Mouse (Mus musculus) embryonic facial prominence, embryonic 15.5 days (tissue): Measurements from ENCODE around the gene Ypel5. TPM values are rescaled to one million over a fixed set of nuclear protein-coding genes. Genes with fewer than 3 reads are reported as not detected.

Source experiments
- ATAC-seq: fragments of 200-750 bp; cut with Nextera tagmentation; 2 replicates; pipeline ENCODE4 v1.8.0; 2017; ENCODE audit warnings: low read depth, moderate TSS enrichment; ENCODE audit not compliant: insufficient number of reproducible peaks, low FRiP score, low TSS enrichment
- H3K27ac ChIP-seq: fragments of 300-500 bp; sonication (generic); replicated peaks from 2 replicates; pipeline ENCODE4 v1.5.1; 2015; ENCODE audit warnings: mild to moderate bottlenecking, inconsistent platforms
- H3K27me3 ChIP-seq: fragments of 300-500 bp; sonication (generic); 2 replicates; pipeline ENCODE4 v1.6.1; 2015; ENCODE audit warnings: inconsistent platforms
- H3K36me3 ChIP-seq: fragments of 300-500 bp; sonication (generic); 2 replicates; pipeline ENCODE4 v1.6.1; 2015; ENCODE audit warnings: mild to moderate bottlenecking, inconsistent platforms
- H3K4me1 ChIP-seq: fragments of 300-500 bp; sonication (generic); 2 replicates; pipeline ENCODE4 v1.6.1; 2015; ENCODE audit warnings: inconsistent platforms
- H3K4me2 ChIP-seq: fragments of 300-500 bp; sonication (generic); replicated peaks from 2 replicates; pipeline ENCODE4 v1.6.1; 2015; ENCODE audit warnings: mild to moderate bottlenecking, inconsistent platforms
- H3K4me3 ChIP-seq: fragments of 300-500 bp; sonication (generic); replicated peaks from 2 replicates; pipeline ENCODE4 v1.5.1; 2015; ENCODE audit warnings: mild to moderate bottlenecking, inconsistent platforms
- H3K9ac ChIP-seq: fragments of 300-500 bp; sonication (generic); 2 replicates; pipeline ENCODE4 v1.6.1; 2015; ENCODE audit warnings: inconsistent platforms
- H3K9me3 ChIP-seq: fragments of 300-500 bp; sonication (generic); replicated peaks from 2 replicates; pipeline ENCODE4 v1.6.1; 2016; ENCODE audit warnings: inconsistent platforms
- WGBS: fragments of 180-500 bp; shearing (Covaris S2); methylation state at CpG from one replicate; pipeline ENCODE4 v1.1.7; 2015; 5-methylcytosine and 5-hydroxymethylcytosine counted together
- polyA plus RNA-seq: library from polyadenylated mRNA; unstranded; fragments of >200 nt; fragmentation: Nextera tagmentation; extraction: Ambion mirVana; gene quantifications from 2 replicates; pipeline ENCODE4 v1.2.1, GENCODE M21; 2015

The Ypel5 gene
- polyA plus RNA-seq, 1 experiment from 2014 or later: 54.2 TPM

- Histone ChIP-seq H3K4me1 (no peaks in the 10 kb centered on the region), H3K36me3 (no peaks in the 10 kb centered on the region), H3K9me3 (no peaks in the 10 kb centered on the region), H3K4me2 (no peak overlapping the region), H3K27ac (no peak overlapping the region; the same call in 1 of the 2 replicates), H3K9ac (no peak overlapping the region), H3K4me3 (no peak overlapping the region), H3K27me3 (no peaks in the 10 kb centered on the region)
- ATAC-seq: no peak
- 37% methylated on average over 2 of the region's 2 CpGs for WGBS
Observed at GRCm38 (mm10) chr17:72819714-72820113, 16.5 kb upstream of the Ypel5 start.

- Histone ChIP-seq H3K27ac (no peak overlapping the region), H3K9ac (no peak overlapping the region), H3K27me3 (no peaks in the 10 kb centered on the region), H3K4me1 (no peaks in the 10 kb centered on the region), H3K4me3 (no peak overlapping the region), H3K36me3 (no peaks in the 10 kb centered on the region), H3K9me3 (no peaks in the 10 kb centered on the region), H3K4me2 (no peak overlapping the region)
- ATAC-seq: no peak
- WGBS: 54% methylated on average over 4 of the region's 4 CpGs
Observed at GRCm38 (mm10) chr17:72820425-72820824, 15.8 kb upstream of the Ypel5 start.

GRCm38 (mm10) chr17:72821923-72822322 is 14.3 kb upstream of the Ypel5 start:
- Histone ChIP-seq H3K36me3 (no peaks in the 10 kb centered on the region), H3K27me3 (no peaks in the 10 kb centered on the region), H3K4me1 (no peaks in the 10 kb centered on the region), H3K9ac (no peak overlapping the region), H3K9me3 (no peaks in the 10 kb centered on the region), H3K27ac (no peak overlapping the region), H3K4me3 (no peak overlapping the region), H3K4me2 (no peak overlapping the region)
- no peak for ATAC-seq
- 14% methylated on average over 1 of the region's 1 CpGs for WGBS

- Histone ChIP-seq H3K36me3 (no peaks in the 10 kb centered on the region), H3K4me3 (no peak overlapping the region), H3K27ac (no peak overlapping the region), H3K27me3 (no peaks in the 10 kb centered on the region), H3K9me3 (no peaks in the 10 kb centered on the region), H3K9ac (no peak overlapping the region), H3K4me1 (no peaks in the 10 kb centered on the region), H3K4me2 (no peak overlapping the region)
- ATAC-seq: no peak
- 74% methylated on average over 3 of the region's 3 CpGs for WGBS
Observed at GRCm38 (mm10) chr17:72826916-72827534, 9.2 kb upstream of the Ypel5 start.

GRCm38 (mm10) chr17:72828027-72828678 is 8.1 kb upstream of the Ypel5 start:
- Histone ChIP-seq H3K36me3 (no peaks in the 10 kb centered on the region), H3K27ac (no peak overlapping the region), H3K4me1 (no peaks in the 10 kb centered on the region), H3K27me3 (no peaks in the 10 kb centered on the region), H3K9ac (no peak overlapping the region), H3K4me3 (no peak overlapping the region), H3K9me3 (no peaks in the 10 kb centered on the region), H3K4me2 (no peak overlapping the region)
- 73% methylated on average over 3 of the region's 3 CpGs for WGBS
- no peak for ATAC-seq

- Histone ChIP-seq H3K27me3 (no peaks in the 10 kb centered on the region), H3K27ac (no peak overlapping the region)
- WGBS: 81% methylated on average over 8 of the region's 8 CpGs
Observed at GRCm38 (mm10) chr17:72828687-72829086, 7.6 kb upstream of the Ypel5 start.

GRCm38 (mm10) chr17:72837140-72837712 is 973 bp downstream of the Ypel5 start:
- Histone ChIP-seq H3K4me3 (peak overlapping the region; percentile 74), H3K4me1 (peaks cover 8% of the 10 kb centered on the region; the same call in 1 of the 2 replicates), H3K9me3 (no peaks in the 10 kb centered on the region), H3K36me3 (no peaks in the 10 kb centered on the region; the same call in 1 of the 2 replicates), H3K9ac (peak overlapping the region; percentile 90), H3K27me3 (no peaks in the 10 kb centered on the region), H3K4me2 (peak overlapping the region; percentile 66), H3K27ac (peak overlapping the region; percentile 99)
- under 1% methylated on average over 57 of the region's 77 CpGs for WGBS
- ATAC-seq: peak; percentile 79

More at GRCm38 (mm10) chr17:72828687-72829086, 7.6 kb upstream of the Ypel5 start:
- Histone ChIP-seq H3K9me3 (no peaks in the 10 kb centered on the region), H3K9ac (no peak overlapping the region), H3K4me2 (no peak overlapping the region), H3K4me1 (no peaks in the 10 kb centered on the region), H3K4me3 (no peak overlapping the region), H3K36me3 (no peaks in the 10 kb centered on the region)
- no peak for ATAC-seq

GRCm38 (mm10) chr17:72837824-72838474 is 1.7 kb downstream of the Ypel5 start:
- Histone ChIP-seq H3K27me3 (no peaks in the 10 kb centered on the region), H3K9me3 (no peaks in the 10 kb centered on the region), H3K36me3 (no peaks in the 10 kb centered on the region; the same call in 1 of the 2 replicates), H3K4me3 (peak overlapping the region; percentile 74), H3K9ac (no peak overlapping the region; the same call in 1 of the 2 replicates), H3K4me1 (peaks cover 8% of the 10 kb centered on the region; the same call in 1 of the 2 replicates), H3K4me2 (peak overlapping the region; percentile 66), H3K27ac (peak overlapping the region; percentile 99)
- no peak for ATAC-seq
- WGBS: 10% methylated on average over 8 of the region's 8 CpGs

GRCm38 (mm10) chr17:72839000-72839399 is 2.7 kb downstream of the Ypel5 start:
- H3K4me2 ChIP-seq: no peak overlapping the region
- no peak for ATAC-seq
- H3K9ac ChIP-seq: no peak overlapping the region
- peaks cover 8% of the 10 kb centered on the region; the same call in 1 of the 2 replicates for H3K4me1 ChIP-seq
- H3K27me3 ChIP-seq: no peaks in the 10 kb centered on the region
- no peak overlapping the region for H3K27ac ChIP-seq
- H3K4me3 ChIP-seq: no peak overlapping the region
- 77% methylated on average over 2 of the region's 2 CpGs for WGBS
- H3K36me3 ChIP-seq: no peaks in the 10 kb centered on the region; the same call in 1 of the 2 replicates
- H3K9me3 ChIP-seq: no peaks in the 10 kb centered on the region

GRCm38 (mm10) chr17:72844393-72844792 is 8.1 kb downstream of the Ypel5 start:
- no peak for ATAC-seq
- Histone ChIP-seq H3K4me3 (no peak overlapping the region), H3K9me3 (no peaks in the 10 kb centered on the region), H3K4me2 (no peak overlapping the region), H3K27ac (no peak overlapping the region), H3K36me3 (peaks cover 17% of the 10 kb centered on the region; the same call in 1 of the 2 replicates), H3K4me1 (no peaks in the 10 kb centered on the region), H3K27me3 (no peaks in the 10 kb centered on the region), H3K9ac (no peak overlapping the region)
- WGBS: 91% methylated on average over 6 of the region's 6 CpGs

GRCm38 (mm10) chr17:72844949-72845490 is 8.8 kb downstream of the Ypel5 start:
- H3K27ac ChIP-seq: no peak overlapping the region
- H3K9ac ChIP-seq: no peak overlapping the region
- H3K27me3 ChIP-seq: no peaks in the 10 kb centered on the region
- no peak overlapping the region for H3K4me2 ChIP-seq
- 74% methylated on average over 7 of the region's 7 CpGs for WGBS
- no peaks in the 10 kb centered on the region for H3K4me1 ChIP-seq
- H3K4me3 ChIP-seq: no peak overlapping the region
- H3K9me3 ChIP-seq: no peaks in the 10 kb centered on the region
- no peak for ATAC-seq
- H3K36me3 ChIP-seq: peaks cover 17% of the 10 kb centered on the region; the same call in 1 of the 2 replicates
